Mouse (Mus musculus): ENCODE measurements around the gene Hps5. TPM values are rescaled to one million over a fixed set of nuclear protein-coding genes. Genes with fewer than 3 reads are reported as not detected.

Gene Hps5
- polyA plus RNA-seq, 1 experiment from 2014 or later = 14.0 TPM

DNA sequence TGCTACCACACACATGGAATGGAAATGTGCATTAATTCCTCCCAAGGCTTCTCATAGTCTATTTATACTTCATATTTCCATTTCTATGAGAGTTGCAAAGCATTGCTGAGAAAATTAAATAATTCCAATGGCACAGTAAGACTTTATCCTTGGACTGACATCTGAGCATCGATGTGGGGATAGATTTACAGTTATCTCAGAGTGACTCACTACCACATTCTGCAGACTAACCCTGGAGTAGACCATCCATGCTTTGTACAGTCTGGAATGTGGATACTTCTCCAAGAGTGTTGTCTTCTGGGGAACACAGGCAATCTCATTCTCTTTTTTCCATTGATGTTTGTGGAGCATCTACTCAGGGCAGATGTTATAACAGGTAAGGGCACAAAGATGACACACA lies 68.3 kb downstream of the Hps5 start:
- ATAC-seq (ENCODE audit: low read depth) = no peak
- Histone ChIP-seq H3K27me3 (ENCODE audit: control insufficient read depth, insufficient read depth, low read length) (no peaks in the 10 kb centered on the region), H3K9ac (replicated peaks; ENCODE audit: low read depth, low read length) (no peak overlapping the region), H3K27ac (ENCODE audit: low read depth, low read length) (no peak overlapping the region), H3K4me1 (ENCODE audit: control insufficient read depth, insufficient read depth, low read length) (no peaks in the 10 kb centered on the region), H3K4me3 (ENCODE audit: low read depth, low read length) (no peak overlapping the region), H3K4me2 (ENCODE audit: low read depth, low read length) (no peak overlapping the region), H3K9me3 (ENCODE audit: control insufficient read depth, low read length) (no peaks in the 10 kb centered on the region), H3K36me3 (ENCODE audit: control insufficient read depth, insufficient read depth, low read length) (no peaks in the 10 kb centered on the region)
- WGBS = 89% methylated on average over 1 of the region's 1 CpGs

DNA sequence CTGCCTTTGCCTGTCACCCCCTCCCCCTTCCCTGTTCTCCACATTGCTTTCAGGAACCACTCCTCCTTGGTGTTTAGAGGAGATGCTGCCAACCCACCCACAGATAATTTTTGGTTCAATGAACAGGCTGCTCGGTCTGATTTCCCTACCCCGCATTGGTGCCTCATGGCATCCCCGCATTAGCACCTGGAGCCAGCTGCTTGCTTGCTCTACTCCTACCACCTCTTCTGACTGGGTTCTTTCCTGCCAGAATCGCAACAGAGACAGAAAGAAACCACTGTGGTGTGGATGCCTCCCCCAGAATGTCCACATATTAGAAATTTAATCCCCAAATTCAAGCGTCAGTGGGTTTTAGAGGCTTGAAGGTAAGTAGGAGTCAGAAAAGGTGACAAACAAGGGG lies 71.5 kb downstream of the Hps5 start:
- H3K36me3 ChIP-seq (ENCODE audit: control insufficient read depth, insufficient read depth, low read length) = no peaks in the 10 kb centered on the region
- no peaks in the 10 kb centered on the region for H3K27me3 ChIP-seq (ENCODE audit: control insufficient read depth, insufficient read depth, low read length)
- H3K4me3 ChIP-seq (ENCODE audit: low read depth, low read length) = no peak overlapping the region
- H3K9ac ChIP-seq (replicated peaks; ENCODE audit: low read depth, low read length) = no peak overlapping the region
- 82% methylated on average over 5 of the region's 5 CpGs for WGBS
- H3K9me3 ChIP-seq (ENCODE audit: control insufficient read depth, low read length) = no peaks in the 10 kb centered on the region
- ATAC-seq (ENCODE audit: low read depth) = no peak
- H3K27ac ChIP-seq (ENCODE audit: low read depth, low read length) = no peak overlapping the region
- H3K4me2 ChIP-seq (ENCODE audit: low read depth, low read length) = no peak overlapping the region
- H3K4me1 ChIP-seq (ENCODE audit: control insufficient read depth, insufficient read depth, low read length) = no peaks in the 10 kb centered on the region

GRCm38 (mm10) chr7:46723849-46724248 lies 72.0 kb downstream of the Hps5 start:
- WGBS = 90% methylated on average over 3 of the region's 3 CpGs

DNA sequence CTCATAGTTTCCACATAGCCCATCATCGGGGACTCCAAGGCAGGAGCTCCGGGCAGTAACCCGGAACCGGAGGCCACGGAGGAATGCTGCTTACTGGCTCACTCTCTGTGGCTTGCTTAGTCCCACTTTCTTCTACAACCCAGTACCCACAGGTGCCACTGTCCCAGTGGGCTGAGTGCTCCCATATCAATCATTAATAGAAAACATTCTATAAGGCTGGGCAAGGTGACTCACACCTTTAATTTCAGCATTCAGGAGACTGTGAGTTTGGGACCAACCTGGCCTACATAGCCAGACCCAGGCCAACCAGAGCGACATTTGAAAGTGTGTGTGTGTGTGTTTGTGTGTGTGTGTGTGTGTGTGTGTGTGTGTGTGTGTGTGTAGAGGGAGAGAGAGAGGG lies 72.5 kb downstream of the Hps5 start:
- no peak overlapping the region for H3K4me2 ChIP-seq (ENCODE audit: low read depth, low read length)
- H3K27me3 ChIP-seq (ENCODE audit: control insufficient read depth, insufficient read depth, low read length) = no peaks in the 10 kb centered on the region
- no peak overlapping the region for H3K27ac ChIP-seq (ENCODE audit: low read depth, low read length)
- no peaks in the 10 kb centered on the region for H3K9me3 ChIP-seq (ENCODE audit: control insufficient read depth, low read length)
- H3K4me3 ChIP-seq (ENCODE audit: low read depth, low read length) = no peak overlapping the region
- H3K36me3 ChIP-seq (ENCODE audit: control insufficient read depth, insufficient read depth, low read length) = no peaks in the 10 kb centered on the region
- ATAC-seq (ENCODE audit: low read depth) = no peak
- 96% methylated on average over 6 of the region's 6 CpGs for WGBS
- no peaks in the 10 kb centered on the region for H3K4me1 ChIP-seq (ENCODE audit: control insufficient read depth, insufficient read depth, low read length)
- no peak overlapping the region for H3K9ac ChIP-seq (replicated peaks; ENCODE audit: low read depth, low read length)

More at GRCm38 (mm10) chr7:46723849-46724248, 72.0 kb downstream of the Hps5 start:
- no peak for ATAC-seq (ENCODE audit: low read depth)
- H3K27ac ChIP-seq (ENCODE audit: low read depth, low read length) = no peak overlapping the region
- no peaks in the 10 kb centered on the region for H3K9me3 ChIP-seq (ENCODE audit: control insufficient read depth, low read length)
- H3K36me3 ChIP-seq (ENCODE audit: control insufficient read depth, insufficient read depth, low read length) = no peaks in the 10 kb centered on the region
- no peaks in the 10 kb centered on the region for H3K4me1 ChIP-seq (ENCODE audit: control insufficient read depth, insufficient read depth, low read length)
- H3K9ac ChIP-seq (replicated peaks; ENCODE audit: low read depth, low read length) = no peak overlapping the region
- H3K4me2 ChIP-seq (ENCODE audit: low read depth, low read length) = no peak overlapping the region
- no peak overlapping the region for H3K4me3 ChIP-seq (ENCODE audit: low read depth, low read length)
- H3K27me3 ChIP-seq (ENCODE audit: control insufficient read depth, insufficient read depth, low read length) = no peaks in the 10 kb centered on the region

DNA sequence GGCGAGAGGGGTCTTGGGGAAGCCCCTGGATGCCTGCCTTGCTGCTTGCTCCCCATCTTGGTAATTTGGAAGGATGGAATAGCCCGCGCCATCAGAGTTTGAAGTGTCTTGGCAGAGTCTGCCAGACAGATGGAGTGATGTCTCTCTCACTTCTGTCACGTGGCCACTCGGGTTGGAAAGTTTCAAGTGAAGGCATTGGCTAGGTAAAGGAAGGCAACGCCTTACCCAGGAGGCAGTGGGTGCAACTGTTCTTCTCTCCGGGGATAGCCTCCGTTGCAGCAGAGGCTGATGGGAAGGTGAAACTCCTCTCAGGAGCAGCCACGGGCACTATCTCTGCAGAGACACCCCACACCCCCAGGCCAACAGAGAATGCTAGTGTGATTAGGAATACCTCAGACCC lies 75.4 kb downstream of the Hps5 start:
- Histone ChIP-seq H3K9me3 (ENCODE audit: control insufficient read depth, low read length) (no peaks in the 10 kb centered on the region), H3K4me1 (ENCODE audit: control insufficient read depth, insufficient read depth, low read length) (no peaks in the 10 kb centered on the region), H3K9ac (replicated peaks; ENCODE audit: low read depth, low read length) (no peak overlapping the region), H3K4me3 (ENCODE audit: low read depth, low read length) (no peak overlapping the region), H3K27ac (ENCODE audit: low read depth, low read length) (no peak overlapping the region), H3K27me3 (ENCODE audit: control insufficient read depth, insufficient read depth, low read length) (no peaks in the 10 kb centered on the region), H3K4me2 (ENCODE audit: low read depth, low read length) (no peak overlapping the region), H3K36me3 (ENCODE audit: control insufficient read depth, insufficient read depth, low read length) (no peaks in the 10 kb centered on the region)
- ATAC-seq (ENCODE audit: low read depth) = no peak
- 86% methylated on average over 9 of the region's 9 CpGs for WGBS

GRCm38 (mm10) chr7:46719526-46719925 lies 76.3 kb downstream of the Hps5 start:
- H3K9ac ChIP-seq (replicated peaks; ENCODE audit: low read depth, low read length) = no peak overlapping the region
- H3K9me3 ChIP-seq (ENCODE audit: control insufficient read depth, low read length) = no peaks in the 10 kb centered on the region
- H3K4me2 ChIP-seq (ENCODE audit: low read depth, low read length) = no peak overlapping the region
- WGBS = 86% methylated on average over 7 of the region's 7 CpGs
- no peaks in the 10 kb centered on the region for H3K27me3 ChIP-seq (ENCODE audit: control insufficient read depth, insufficient read depth, low read length)
- H3K36me3 ChIP-seq (ENCODE audit: control insufficient read depth, insufficient read depth, low read length) = no peaks in the 10 kb centered on the region
- ATAC-seq (ENCODE audit: low read depth) = no peak
- H3K4me3 ChIP-seq (ENCODE audit: low read depth, low read length) = no peak overlapping the region
- H3K27ac ChIP-seq (ENCODE audit: low read depth, low read length) = no peak overlapping the region
- H3K4me1 ChIP-seq (ENCODE audit: control insufficient read depth, insufficient read depth, low read length) = no peaks in the 10 kb centered on the region

DNA sequence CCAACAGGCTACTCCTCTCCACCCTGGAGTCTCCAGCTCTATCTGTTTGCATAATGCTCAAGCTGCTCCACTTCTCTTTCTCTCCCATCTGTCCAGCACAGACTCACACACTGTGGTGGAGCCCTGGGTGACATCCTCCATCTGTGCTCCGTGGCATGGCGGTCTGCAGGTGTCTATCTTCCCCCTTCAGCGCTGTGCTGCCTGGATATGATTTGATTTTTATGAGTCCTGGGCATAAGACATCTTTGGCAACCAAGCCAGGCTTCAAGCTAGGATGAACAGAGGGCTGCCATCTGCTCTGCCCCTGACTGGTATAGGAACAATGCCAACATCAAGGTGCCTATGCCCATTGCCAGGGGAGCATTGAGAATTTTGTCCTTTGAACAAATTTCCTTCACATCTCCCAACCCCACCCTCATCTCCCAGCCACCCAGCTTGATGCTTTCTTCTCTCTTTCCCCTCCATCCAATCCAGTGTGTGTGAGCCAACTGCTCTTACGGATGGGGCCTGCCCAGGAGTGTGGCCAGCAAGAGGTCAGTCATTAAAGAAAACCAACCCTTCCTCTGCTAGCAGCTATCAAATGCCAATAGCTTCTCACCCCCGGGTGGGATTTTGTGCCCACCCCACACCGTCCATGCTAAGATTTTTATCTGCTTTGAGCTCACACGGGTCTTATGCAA lies 77.1 kb downstream of the Hps5 start:
- Histone ChIP-seq H3K9me3 (ENCODE audit: control insufficient read depth, low read length) (no peaks in the 10 kb centered on the region), H3K4me3 (ENCODE audit: low read depth, low read length) (no peak overlapping the region), H3K4me1 (ENCODE audit: control insufficient read depth, insufficient read depth, low read length) (no peaks in the 10 kb centered on the region), H3K9ac (replicated peaks; ENCODE audit: low read depth, low read length) (no peak overlapping the region), H3K27me3 (ENCODE audit: control insufficient read depth, insufficient read depth, low read length) (no peaks in the 10 kb centered on the region), H3K27ac (ENCODE audit: low read depth, low read length) (no peak overlapping the region), H3K4me2 (ENCODE audit: low read depth, low read length) (no peak overlapping the region), H3K36me3 (ENCODE audit: control insufficient read depth, insufficient read depth, low read length) (no peaks in the 10 kb centered on the region)
- 88% methylated on average over 7 of the region's 7 CpGs for WGBS
- no peak for ATAC-seq (ENCODE audit: low read depth)

GRCm38 (mm10) chr7:46716897-46717296 lies 79.0 kb downstream of the Hps5 start:
- 66% methylated on average over 5 of the region's 5 CpGs for WGBS
- Histone ChIP-seq H3K27ac (ENCODE audit: low read depth, low read length) (no peak overlapping the region), H3K4me2 (ENCODE audit: low read depth, low read length) (no peak overlapping the region), H3K9ac (replicated peaks; ENCODE audit: low read depth, low read length) (no peak overlapping the region), H3K27me3 (ENCODE audit: control insufficient read depth, insufficient read depth, low read length) (no peaks in the 10 kb centered on the region), H3K9me3 (ENCODE audit: control insufficient read depth, low read length) (no peaks in the 10 kb centered on the region), H3K4me3 (ENCODE audit: low read depth, low read length) (no peak overlapping the region), H3K36me3 (ENCODE audit: control insufficient read depth, insufficient read depth, low read length) (no peaks in the 10 kb centered on the region), H3K4me1 (ENCODE audit: control insufficient read depth, insufficient read depth, low read length) (no peaks in the 10 kb centered on the region)
- no peak for ATAC-seq (ENCODE audit: low read depth)

GRCm38 (mm10) chr7:46715600-46715999 lies 80.3 kb downstream of the Hps5 start, which contains the start of gene Saa3:
TSS of gene Saa3 (minus strand) at chr7:46715700.
- 86% methylated on average over 5 of the region's 5 CpGs for WGBS
- H3K4me2 ChIP-seq (ENCODE audit: low read depth, low read length) = no peak within 1 kb of the TSS
- H3K27ac ChIP-seq (ENCODE audit: low read depth, low read length) = no peak within 1 kb of the TSS
- no peak within 1 kb of the TSS for H3K4me3 ChIP-seq (ENCODE audit: low read depth, low read length)
- H3K4me1 ChIP-seq (ENCODE audit: control insufficient read depth, insufficient read depth, low read length) = no peaks in the 10 kb centered on the region
- no peaks in the 10 kb centered on the region for H3K36me3 ChIP-seq (ENCODE audit: control insufficient read depth, insufficient read depth, low read length)
- no peak within 1 kb of the TSS for H3K9ac ChIP-seq (replicated peaks; ENCODE audit: low read depth, low read length)
- no peaks in the 10 kb centered on the region for H3K9me3 ChIP-seq (ENCODE audit: control insufficient read depth, low read length)
- ATAC-seq (ENCODE audit: low read depth) = no peak
- H3K27me3 ChIP-seq (ENCODE audit: control insufficient read depth, insufficient read depth, low read length) = no peaks in the 10 kb centered on the region

Measured in neural tube, embryonic 14.5 days (tissue).